ENCODE assay signal across 19 mouse cellular contexts in genomic region chr9:73085845-73086244, GRCm38 (mm10). TPM values are rescaled to one million over a fixed set of nuclear protein-coding genes. Genes with fewer than 3 reads are reported as not detected.
A peak's percentile ranks its signal among the peaks of the same experiment; 100 is the strongest.
DNase-seq lines count a peak whose midpoint lies in the region; ATAC-seq and TF ChIP-seq lines count a peak whose summit lies in the region.
"Had no signal": no experiment of that assay in that cellular context is flagged by ENCODE, and none has a peak within 500 bp of the region (broad histone marks: within the 10 kb centered on the region; RNA-seq: fewer than 3 reads in every experiment).

No protein-coding gene starts in this region.

- TF ChIP-seq POLR2A in bone marrow, adult 2 months (IDR thresholded peaks at IDR 0.05; ENCODE audit: borderline replicate concordance, control insufficient read depth, low read depth, low read length), result no peak
- no peak for TF ChIP-seq POLR2A in small intestine, adult 2 months (IDR thresholded peaks at IDR 0.05; ENCODE audit: low read depth, low read length)

- H3K27ac ChIP-seq in lung, postnatal 0 days (ENCODE audit: low read length), result no peak overlapping the region
- H3K27ac ChIP-seq in bone marrow, adult 2 months (ENCODE audit: control insufficient read depth, insufficient read depth, low read depth, low read length, poor library complexity), result peak overlapping the region; percentile 80
- H3K27ac ChIP-seq in liver, postnatal 0 days (ENCODE audit: low read depth), result peak overlapping the region; percentile 69
- peak overlapping the region; percentile 4; the same call in 1 of the 2 replicates for H3K27ac ChIP-seq in small intestine, adult 2 months (ENCODE audit: insufficient read depth, low read depth, low read length)
- H3K27ac ChIP-seq: forebrain, embryonic 15.5 days; gastrocnemius, adult 2 months; heart, adult 2 months; midbrain, embryonic 13.5 days had no signal

- no peak for TF ChIP-seq CTCF in lung, postnatal 0 days (IDR thresholded peaks at IDR 0.05)
- TF ChIP-seq CTCF in bone marrow, adult 2 months (IDR thresholded peaks at IDR 0.05; ENCODE audit: control insufficient read depth, insufficient read depth, low read length), result no peak
- TF ChIP-seq CTCF in liver, postnatal 0 days (IDR thresholded peaks at IDR 0.05; ENCODE audit: low read depth), result no peak
- TF ChIP-seq CTCF in small intestine, adult 2 months (IDR thresholded peaks at IDR 0.05; ENCODE audit: extremely low read depth, insufficient read length, insufficient replicate concordance, low read depth, low read length), result no peak

- peak; percentile 68 for DNase-seq in lung, postnatal 0 days (ENCODE audit: low spot score)
- DNase-seq in lung, postnatal 10 days, result no peak
- no peak for DNase-seq in liver, postnatal 0 days
- DNase-seq in spleen, adult 18-20 months, result no peak
- no peak for DNase-seq in thymus, postnatal 36 days
- DNase-seq: adrenal gland, adult 8-10 months; cerebellum, adult 9-11 months; gastrocnemius, adult 2 months; heart, adult 2 months; heart, postnatal 14 days; kidney, adult 8-10 months; left cerebral cortex, postnatal 4 days; lung, embryonic 14.5 days; right cerebral cortex, postnatal 4 days; thymus, postnatal 4 days had no signal

- H3K36me3 ChIP-seq in lung, postnatal 0 days (ENCODE audit: insufficient read depth, low read length), result no peaks in the 10 kb centered on the region; the same call in 1 of the 2 replicates
- H3K36me3 ChIP-seq in liver, postnatal 0 days (replicated peaks; ENCODE audit: insufficient read depth, low read length), result no peaks in the 10 kb centered on the region
- H3K36me3 ChIP-seq in small intestine, adult 2 months (ENCODE audit: control insufficient read depth, insufficient read depth, low read length), result no peaks in the 10 kb centered on the region
- H3K36me3 ChIP-seq: forebrain, embryonic 15.5 days; midbrain, embryonic 13.5 days had no signal

- no peak overlapping the region for H3K9ac ChIP-seq in lung, postnatal 0 days (replicated peaks; ENCODE audit: low read depth)
- no peak overlapping the region for H3K9ac ChIP-seq in liver, postnatal 0 days (replicated peaks)
- H3K9ac ChIP-seq: forebrain, embryonic 15.5 days; lung, embryonic 14.5 days; midbrain, embryonic 13.5 days had no signal

- no peak overlapping the region for H3K4me2 ChIP-seq in lung, postnatal 0 days (replicated peaks; ENCODE audit: low read depth, low read length)
- no peak overlapping the region for H3K4me2 ChIP-seq in liver, postnatal 0 days (ENCODE audit: low read depth, low read length)
- H3K4me2 ChIP-seq: forebrain, embryonic 15.5 days; lung, embryonic 14.5 days; midbrain, embryonic 13.5 days had no signal

- ATAC-seq in lung, postnatal 0 days, result 0 out of 2 replicates have a peak, but pooled peaks have one; percentile 8
- ATAC-seq in liver, postnatal 0 days, result no peak
- ATAC-seq: forebrain, embryonic 15.5 days; midbrain, embryonic 13.5 days had no signal

- H3K4me1 ChIP-seq in lung, postnatal 0 days (ENCODE audit: insufficient read depth, low read depth, low read length), result 0 out of 2 replicates have a peak, but pooled peaks cover 3% of the 10 kb centered on the region
- H3K4me1 ChIP-seq in bone marrow, adult 2 months (ENCODE audit: control insufficient read depth, insufficient read depth, low read length), result peaks cover 16% of the 10 kb centered on the region
- H3K4me1 ChIP-seq in liver, postnatal 0 days (ENCODE audit: insufficient read depth), result peaks cover 8% of the 10 kb centered on the region
- peaks cover 5% of the 10 kb centered on the region; the same call in 1 of the 2 replicates for H3K4me1 ChIP-seq in small intestine, adult 2 months (ENCODE audit: control insufficient read depth, insufficient read depth, insufficient read length, low read length)
- H3K4me1 ChIP-seq: forebrain, embryonic 15.5 days; midbrain, embryonic 13.5 days had no signal

- TF ChIP-seq EP300 in lung, postnatal 0 days (IDR thresholded peaks at IDR 0.05), result peak; percentile 35; the same call in 1 of the 2 replicates
- no peak for TF ChIP-seq EP300 in liver, postnatal 0 days (IDR thresholded peaks at IDR 0.05; ENCODE audit: low read depth)

- no peaks in the 10 kb centered on the region for H3K27me3 ChIP-seq in lung, postnatal 0 days (replicated peaks; ENCODE audit: insufficient read depth, low read length)
- no peaks in the 10 kb centered on the region for H3K27me3 ChIP-seq in liver, postnatal 0 days (ENCODE audit: insufficient read depth, low read length)
- no peaks in the 10 kb centered on the region for H3K27me3 ChIP-seq in small intestine, adult 2 months (ENCODE audit: control insufficient read depth, insufficient read depth, low read length)
- H3K27me3 ChIP-seq: forebrain, embryonic 15.5 days; midbrain, embryonic 13.5 days had no signal

- H3K9me3 ChIP-seq in lung, postnatal 0 days (ENCODE audit: low read length), result no peaks in the 10 kb centered on the region
- no peaks in the 10 kb centered on the region for H3K9me3 ChIP-seq in liver, postnatal 0 days (ENCODE audit: low read length)
- H3K9me3 ChIP-seq: forebrain, embryonic 15.5 days; midbrain, embryonic 13.5 days had no signal

- no peak overlapping the region for H3K4me3 ChIP-seq in lung, postnatal 0 days (ENCODE audit: low read depth, low read length)
- no peak overlapping the region for H3K4me3 ChIP-seq in bone marrow, adult 2 months (replicated peaks; ENCODE audit: control insufficient read depth, low read depth, low read length)
- no peak overlapping the region for H3K4me3 ChIP-seq in liver, postnatal 0 days (ENCODE audit: low read depth, low read length)
- no peak overlapping the region for H3K4me3 ChIP-seq in small intestine, adult 2 months (ENCODE audit: low read depth, low read length)
- H3K4me3 ChIP-seq: forebrain, embryonic 15.5 days; gastrocnemius, adult 2 months; heart, adult 2 months; midbrain, embryonic 13.5 days had no signal

- WGBS in lung, postnatal 0 days, result 36% methylated on average over 6 of the region's 6 CpGs
- WGBS in bone marrow, adult 2 months, result 8% methylated on average over 6 of the region's 6 CpGs
- 21% methylated on average over 6 of the region's 6 CpGs for WGBS in liver, postnatal 0 days (ENCODE audit: insufficient replicate concordance)
- 35% methylated on average over 6 of the region's 6 CpGs for WGBS in small intestine, adult 2 months

RNA-seq across cellular contexts. Expression of gene Khdc3, which starts 15.8 kb away (rescaled TPM):
- 0.12 and 0.14 TPM in 2 replicates for polyA plus RNA-seq in lung, postnatal 0 days (2015; fragmentation: Nextera tagmentation; extraction: Ambion mirVana)
- 5.6 TPM in 1 of 2 replicates, not detected in the other for polyA plus RNA-seq in bone marrow, adult 2 months (2011; ENCODE audit: insufficient read depth, insufficient read length, low replicate concordance, missing spikeins)
- polyA plus RNA-seq in liver, postnatal 0 days (2015; fragmentation: Nextera tagmentation; extraction: Ambion mirVana), result 0.14 TPM in 1 of 2 replicates, not detected in the other
- 0.18 and 0.88 TPM in 2 replicates for polyA plus RNA-seq in small intestine, adult 2 months (2012; rRNA removed)
- polyA plus RNA-seq: forebrain, embryonic 15.5 days; heart, adult 2 months; lung, embryonic 14.5 days had no signal

RNA-seq across cellular contexts. Expression of gene Gm20509, which starts 16.4 kb away (rescaled TPM):
- not detected in 2 replicates for polyA plus RNA-seq in lung, postnatal 0 days (2015; fragmentation: Nextera tagmentation; extraction: Ambion mirVana)
- polyA plus RNA-seq in bone marrow, adult 2 months (2011; ENCODE audit: insufficient read depth, insufficient read length, low replicate concordance, missing spikeins), result not detected in 2 replicates
- polyA plus RNA-seq in liver, postnatal 0 days (2015; fragmentation: Nextera tagmentation; extraction: Ambion mirVana), result not detected in 2 replicates
- not detected in 2 replicates for polyA plus RNA-seq in small intestine, adult 2 months (2012; rRNA removed)
- polyA plus RNA-seq: forebrain, embryonic 15.5 days; heart, adult 2 months; lung, embryonic 14.5 days; midbrain, embryonic 13.5 days had no signal

RNA-seq across cellular contexts. Expression of gene Rsl24d1, which starts 27.4 kb away (rescaled TPM):
- polyA plus RNA-seq in lung, postnatal 0 days (2015; fragmentation: Nextera tagmentation; extraction: Ambion mirVana), result 58.8 and 59.8 TPM in 2 replicates
- polyA plus RNA-seq in bone marrow, adult 2 months (2011; ENCODE audit: insufficient read depth, insufficient read length, low replicate concordance, missing spikeins), result 37.2 and 47.4 TPM in 2 replicates
- polyA plus RNA-seq in liver, postnatal 0 days (2015; fragmentation: Nextera tagmentation; extraction: Ambion mirVana), result 39.0 and 41.4 TPM in 2 replicates
- 1.9 and 3.6 TPM in 2 replicates for polyA plus RNA-seq in small intestine, adult 2 months (2012; rRNA removed)

RNA-seq across cellular contexts. Expression of gene Rab27a, which starts 41.2 kb away (rescaled TPM):
- polyA plus RNA-seq in lung, postnatal 0 days (2015; fragmentation: Nextera tagmentation; extraction: Ambion mirVana), result 41.6 and 48.7 TPM in 2 replicates
- polyA plus RNA-seq in bone marrow, adult 2 months (2011; ENCODE audit: insufficient read depth, insufficient read length, low replicate concordance, missing spikeins), result 14.0 and 33.6 TPM in 2 replicates
- 5.7 and 7.0 TPM in 2 replicates for polyA plus RNA-seq in liver, postnatal 0 days (2015; fragmentation: Nextera tagmentation; extraction: Ambion mirVana)
- 6.5 and 6.9 TPM in 2 replicates for polyA plus RNA-seq in small intestine, adult 2 months (2012; rRNA removed)

RNA-seq across cellular contexts. Expression of gene Pigb, which starts 45.7 kb away (rescaled TPM):
- 5.5 and 6.5 TPM in 2 replicates for polyA plus RNA-seq in lung, postnatal 0 days (2015; fragmentation: Nextera tagmentation; extraction: Ambion mirVana)
- 2.3 and 4.3 TPM in 2 replicates for polyA plus RNA-seq in bone marrow, adult 2 months (2011; ENCODE audit: insufficient read depth, insufficient read length, low replicate concordance, missing spikeins)
- 2.9 and 3.1 TPM in 2 replicates for polyA plus RNA-seq in liver, postnatal 0 days (2015; fragmentation: Nextera tagmentation; extraction: Ambion mirVana)
- polyA plus RNA-seq in small intestine, adult 2 months (2012; rRNA removed), result 3.7 and 5.0 TPM in 2 replicates
